Mouse (Mus musculus) c-Kit-positive CD71-negative TER-119-negative erythroid progenitor cells, embryonic 14.5 days (primary cell): ENCODE data around the gene Mvp.

Experiments used
- DNase-seq: peaks from one replicate; pipeline ENCODE4 v3.0.0-alpha.2; 2013; ENCODE audit warnings: low read depth

The Mvp gene

DNA sequence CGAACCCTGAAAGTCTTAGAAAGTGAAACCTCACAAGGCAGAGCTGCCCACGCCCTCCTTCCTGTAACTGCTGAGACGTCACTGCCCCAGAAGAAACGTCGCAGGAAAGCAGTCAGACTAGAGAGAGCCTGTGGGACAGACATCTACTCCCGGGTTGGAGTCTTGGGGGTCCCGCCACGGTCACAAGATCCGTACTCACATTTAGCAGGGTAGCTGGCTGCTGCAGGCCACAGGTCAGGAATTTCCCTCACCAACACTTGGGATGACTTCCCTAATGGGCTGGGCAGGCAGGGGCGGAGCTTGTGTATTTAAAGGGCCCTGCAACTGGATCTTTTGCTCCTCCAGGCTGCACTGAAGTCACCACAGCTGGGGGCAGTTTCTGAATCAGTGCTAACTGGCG is at the start of gene Mvp:
Gene Mvp (minus strand): TSS at position 302 of the 400 bp plus-strand sequence.
- peak; percentile 49 for DNase-seq

DNA sequence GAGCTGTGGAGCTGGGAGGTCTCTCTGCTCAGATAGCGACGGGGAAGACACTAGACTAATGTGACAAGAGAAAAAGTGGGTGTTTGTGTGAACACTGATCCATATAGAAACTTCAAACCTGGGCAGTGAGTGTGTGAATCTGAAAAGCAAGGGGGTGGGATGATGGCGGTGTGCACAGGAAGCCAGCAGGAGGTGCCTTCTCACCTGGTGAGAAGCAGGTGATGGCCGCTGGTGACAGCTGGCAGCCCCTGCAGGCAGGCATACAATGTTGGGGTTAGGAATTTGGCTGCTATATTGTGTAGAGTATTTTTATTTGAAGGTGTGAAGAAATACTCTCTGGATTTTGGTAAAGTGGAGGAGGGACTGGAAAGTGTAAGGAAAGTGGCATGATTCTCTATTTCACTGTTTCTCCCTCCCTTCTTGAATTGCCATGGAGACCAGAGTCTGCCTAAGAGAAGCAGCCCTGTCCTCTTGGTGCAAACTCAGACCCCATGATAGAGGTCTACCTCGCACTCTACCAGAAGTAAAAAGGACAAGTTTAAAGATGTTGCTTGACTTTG is 40.7 kb upstream of the Mvp start:
- no peak for DNase-seq

DNA sequence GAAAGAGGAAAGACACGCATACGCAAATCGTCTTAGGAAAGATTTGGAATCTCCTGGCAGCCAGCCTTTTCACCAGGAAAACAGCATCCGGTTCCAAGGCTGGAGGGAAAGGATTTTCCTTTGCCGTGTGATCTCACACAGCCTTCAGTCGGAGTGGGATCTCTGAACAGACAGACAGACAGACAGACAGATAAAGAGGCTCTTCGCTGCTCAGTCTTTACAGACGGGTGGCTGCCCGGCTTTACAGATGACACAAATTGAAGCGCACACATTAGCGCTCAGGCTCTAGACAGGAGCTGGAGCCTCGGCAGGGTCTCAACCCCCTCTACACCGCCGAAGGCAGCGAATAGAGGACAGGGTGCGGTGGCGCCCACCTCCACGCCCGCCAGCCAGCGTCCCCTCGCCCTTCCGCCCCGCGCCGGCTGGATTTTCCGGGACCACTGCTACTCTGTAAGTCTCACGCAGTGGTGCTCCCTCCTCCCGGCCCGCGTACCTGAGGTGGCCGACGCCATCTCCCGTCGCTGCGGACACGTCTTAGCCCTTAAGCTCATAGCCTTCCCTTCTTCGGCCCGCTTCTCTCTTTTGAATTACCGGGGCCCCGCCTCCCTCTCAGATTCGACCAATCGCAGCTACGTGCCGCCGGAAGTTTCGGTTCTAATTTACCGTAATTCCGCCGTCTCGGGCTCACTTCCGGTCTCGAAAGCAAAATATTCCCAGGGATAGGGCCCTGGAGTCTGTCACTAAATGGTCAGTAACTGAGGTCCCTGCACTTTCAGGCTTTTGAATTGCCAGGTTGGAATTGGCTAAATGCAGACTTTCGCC is 27.6 kb upstream of the Mvp start, which contains the start of gene Kif22:
Gene Kif22 (minus strand): TSS at position 621 of the 822 bp plus-strand sequence.
- peak; percentile 82 for DNase-seq

GRCm38 (mm10) chr7:127031244-127031643 is 16.8 kb upstream of the Mvp start:
- DNase-seq, result no peak

DNA sequence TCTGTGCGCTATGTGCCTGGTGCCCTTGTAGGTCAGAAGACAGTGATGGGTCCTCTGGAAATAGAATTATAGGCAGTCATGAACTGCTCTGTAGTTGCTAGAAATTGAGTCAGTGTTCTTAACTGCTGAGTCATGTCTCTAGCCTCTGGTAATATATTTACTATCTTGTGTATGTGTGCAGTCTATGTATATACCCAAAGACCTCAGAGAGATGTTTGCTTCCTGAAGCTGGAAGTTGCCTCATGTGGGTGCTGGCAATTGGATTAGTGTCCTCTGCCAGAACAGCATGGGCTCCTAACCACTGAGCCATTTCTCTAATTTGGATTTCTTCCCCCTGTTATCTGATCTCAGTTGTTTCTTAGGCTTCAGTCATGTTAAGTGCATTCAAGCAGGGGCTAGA is 15.8 kb upstream of the Mvp start:
- no peak for DNase-seq

DNA sequence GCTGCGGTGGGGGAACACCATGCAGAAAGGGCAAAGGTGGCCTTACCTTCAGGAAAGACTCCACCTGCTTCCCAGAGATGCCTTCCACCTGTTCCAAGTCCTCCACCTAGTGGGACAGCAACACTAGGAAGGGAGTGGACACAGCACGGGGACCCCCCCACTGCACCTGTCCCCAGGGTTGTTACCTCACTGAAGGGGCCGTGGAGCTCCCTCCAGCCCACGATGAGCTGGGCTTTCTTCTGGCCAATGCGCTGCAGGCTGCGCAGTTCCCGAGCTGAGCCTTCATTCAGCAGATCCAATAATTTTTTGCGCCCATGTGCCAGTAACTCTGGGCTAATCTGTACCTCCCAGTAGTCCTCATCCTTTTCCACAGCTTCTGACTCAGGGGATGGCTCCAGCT is 13.5 kb upstream of the Mvp start:
- DNase-seq, result no peak

DNA sequence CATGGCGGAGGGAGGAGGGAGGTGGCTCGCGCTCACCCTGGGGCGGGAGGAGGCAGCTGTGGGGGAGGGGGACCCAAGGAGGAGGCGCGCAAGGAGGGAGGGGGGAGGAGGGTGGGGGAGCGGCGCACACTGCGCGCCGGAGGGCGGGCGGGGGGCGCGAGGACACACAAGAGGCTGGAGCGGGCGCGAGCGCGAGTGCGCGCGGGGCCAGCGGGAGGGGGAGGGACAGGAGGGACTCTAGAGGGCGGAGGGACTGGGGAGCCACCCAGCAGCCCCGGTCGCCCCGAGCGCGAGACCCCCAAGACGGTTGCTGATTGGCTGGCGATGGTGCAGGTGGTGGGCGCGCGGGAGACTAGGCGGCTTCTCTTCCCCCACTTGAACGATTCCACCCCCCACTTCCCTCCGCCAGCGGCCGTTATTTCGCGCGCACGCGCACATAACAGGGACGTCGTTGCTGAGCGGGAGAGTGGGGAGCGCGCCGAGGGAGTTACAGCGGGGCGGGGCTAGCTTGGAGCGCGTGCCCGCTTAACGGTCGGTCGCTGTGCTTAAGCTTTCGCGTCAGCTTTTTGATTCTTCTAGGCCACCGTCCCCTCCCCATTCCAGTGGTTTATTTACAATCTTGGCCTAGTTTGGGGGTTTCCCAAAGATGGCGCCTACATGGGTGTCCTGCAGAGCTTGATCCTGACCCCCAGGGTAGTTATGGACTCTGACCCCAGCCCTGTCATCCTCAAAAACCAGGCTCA is 12.7 kb upstream of the Mvp start, which contains the start of gene Maz:
Gene Maz (minus strand): TSS at position 54 of the 743 bp plus-strand sequence.
- peak; percentile 99 for DNase-seq

DNA sequence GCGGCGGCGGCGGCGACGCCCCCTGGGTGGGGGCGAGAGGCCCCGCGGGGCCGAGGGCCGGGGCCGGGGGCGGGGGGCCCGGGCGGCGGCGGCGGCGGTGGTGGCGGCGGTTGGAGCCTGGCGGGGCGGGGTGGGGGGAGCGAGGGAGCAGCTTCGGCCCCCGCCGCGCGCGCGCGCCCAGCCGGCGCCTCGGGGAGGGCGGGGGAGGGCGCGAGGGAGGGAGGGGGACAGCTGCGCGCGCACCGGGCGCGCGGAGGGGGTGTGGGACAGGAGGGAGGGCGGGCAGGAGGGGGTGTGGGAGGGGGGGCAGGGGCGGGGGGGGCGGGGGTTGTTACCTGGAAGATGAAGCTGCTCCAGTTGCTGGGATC is 12.2 kb upstream of the Mvp start:
- DNase-seq, result no peak

- no peak for DNase-seq
Measured at GRCm38 (mm10) chr7:127026161-127026600, 11.8 kb upstream of the Mvp start.

DNA sequence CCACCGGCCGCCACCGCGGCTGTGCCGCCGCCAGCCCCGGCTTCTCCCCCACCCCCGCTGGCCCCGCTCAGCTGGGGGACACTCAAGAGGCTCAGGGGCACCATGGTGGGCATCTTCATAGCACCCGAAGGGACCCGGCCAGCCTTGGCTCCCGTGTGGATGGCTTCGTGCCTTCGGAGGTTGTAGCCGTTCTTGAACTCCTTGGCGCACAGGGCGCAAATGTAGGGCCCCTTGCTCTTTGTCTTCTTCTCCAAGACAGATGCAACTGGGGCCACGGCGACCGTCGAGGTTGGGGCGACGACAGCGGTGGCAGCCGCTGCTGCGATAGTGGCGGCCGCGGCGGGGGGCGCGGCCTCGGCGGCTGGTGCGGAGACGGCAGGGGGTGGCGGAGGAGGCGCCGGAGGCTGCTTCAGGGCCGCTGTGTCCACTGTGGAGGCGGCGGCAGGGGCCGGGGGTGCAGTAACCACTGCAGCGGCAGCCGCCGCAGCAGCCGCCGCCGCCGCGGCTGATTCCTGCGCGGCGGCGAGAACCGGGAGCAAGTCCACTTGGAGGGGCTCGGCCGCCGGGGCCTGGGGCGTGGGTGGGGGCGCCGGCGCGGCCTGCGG is 11.2 kb upstream of the Mvp start:
- DNase-seq, result no peak

GRCm38 (mm10) chr7:127024755-127025555 is 10.5 kb upstream of the Mvp start:
- peak; percentile 58 for DNase-seq

- no peak for DNase-seq
Measured at GRCm38 (mm10) chr7:127023896-127024690, 9.7 kb upstream of the Mvp start.

GRCm38 (mm10) chr7:127023272-127023691 is 8.9 kb upstream of the Mvp start:
- no peak for DNase-seq

- no peak for DNase-seq
Measured at GRCm38 (mm10) chr7:127022528-127023271, 8.3 kb upstream of the Mvp start.

GRCm38 (mm10) chr7:127021563-127022527 is 7.4 kb upstream of the Mvp start:
- DNase-seq, result no peak

DNA sequence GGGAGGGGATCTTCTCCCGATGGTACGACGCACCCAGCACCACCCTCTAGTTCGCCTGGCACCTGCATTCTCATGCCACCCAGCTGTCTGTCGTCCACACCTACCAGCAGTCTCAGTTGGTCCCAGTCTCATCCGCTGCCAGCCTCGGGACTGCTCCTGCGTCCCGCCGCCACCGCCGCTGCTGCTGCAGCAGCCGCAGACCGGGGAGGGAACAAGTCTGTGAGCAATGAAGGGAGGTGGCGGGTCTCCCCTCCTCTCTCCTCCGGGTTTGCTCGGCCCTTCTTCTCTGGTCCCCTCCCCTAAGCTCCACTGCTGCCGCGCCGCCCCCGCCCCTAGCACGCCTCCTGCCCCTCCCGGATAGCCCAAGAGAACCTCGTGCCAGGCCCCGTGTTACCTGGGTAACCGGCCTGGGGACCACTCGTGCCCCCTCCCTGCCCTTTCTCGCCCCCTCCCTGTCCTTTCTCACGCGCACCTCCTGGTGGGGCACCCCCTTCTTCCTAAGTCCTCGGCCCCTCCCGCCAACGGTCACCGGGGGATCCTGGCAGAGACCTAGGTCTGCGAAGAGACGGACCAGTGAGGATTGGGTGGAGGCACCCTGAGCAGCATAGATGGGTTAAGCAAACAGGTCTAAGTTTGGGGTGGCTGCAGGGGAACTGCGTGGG is 6.6 kb upstream of the Mvp start, which contains the start of the genes Gm42742 and Prrt2:
Gene Gm42742 (minus strand): TSS at position 197 of the 662 bp plus-strand sequence.
Gene Prrt2 (minus strand): TSS at position 311 of the 662 bp plus-strand sequence.
- no peak for DNase-seq

DNA sequence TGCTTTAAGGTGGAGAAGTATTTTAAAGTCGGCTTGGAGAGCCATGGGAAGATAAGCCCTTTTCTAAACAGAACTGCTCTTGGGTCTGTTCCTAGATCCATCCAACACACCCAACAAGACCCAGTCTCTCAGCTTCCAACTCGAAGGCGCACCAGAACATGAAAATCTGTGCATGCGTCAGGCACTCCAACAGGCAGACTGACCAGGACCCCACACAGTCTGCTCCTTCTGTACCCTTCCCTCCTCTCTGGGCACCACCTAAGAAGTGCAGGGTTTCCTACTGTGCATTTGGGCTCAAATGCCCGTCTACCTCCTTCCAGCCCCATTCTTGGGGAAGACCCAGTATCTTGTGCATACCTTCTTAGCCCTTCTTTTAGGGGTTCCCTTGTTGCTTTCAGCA is 6.1 kb upstream of the Mvp start:
- no peak for DNase-seq

GRCm38 (mm10) chr7:127020031-127020430 is 5.6 kb upstream of the Mvp start:
- DNase-seq, result no peak
